Mouse (Mus musculus) cerebellum, adult 9-10 months (tissue): ENCODE measurements at regions not wholly inside any gene's neighbourhood (a gene's known extent, or its start where the extent isn't known, plus 50 kb on each side); places are given as distances from the start of the nearest gene placed in this dataset.

Experiments
- DNase-seq: peaks from one replicate; pipeline ENCODE4 v3.0.0; 2022

- no peak for DNase-seq
These were observed 104.7 kb downstream of the Nsun3 start for GRCm38 (mm10) chr16:62681880-62682279.

GRCm38 (mm10) chr16:62676815-62677214, 109.8 kb downstream of the Nsun3 start:
- DNase-seq: no peak

DNA sequence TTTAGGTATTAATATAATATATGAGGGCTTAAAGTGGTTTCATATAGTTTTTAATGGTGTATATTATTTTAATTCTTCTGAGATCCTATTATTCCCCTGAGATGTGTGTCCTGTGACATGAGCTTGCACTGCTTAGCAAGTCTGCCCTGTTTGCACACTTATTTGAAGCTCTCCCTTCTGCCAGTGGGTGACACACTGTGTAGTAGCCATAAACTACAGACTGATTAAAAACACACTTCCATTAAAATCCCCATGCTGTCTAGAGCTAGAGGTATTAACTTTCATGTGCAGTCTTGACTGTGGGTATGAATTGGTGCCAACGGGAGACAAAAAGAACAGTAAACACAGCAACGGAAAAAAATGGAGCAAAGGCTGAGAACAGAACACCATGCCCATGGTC, 129.2 kb downstream of the Nsun3 start:
- DNase-seq: no peak

DNA sequence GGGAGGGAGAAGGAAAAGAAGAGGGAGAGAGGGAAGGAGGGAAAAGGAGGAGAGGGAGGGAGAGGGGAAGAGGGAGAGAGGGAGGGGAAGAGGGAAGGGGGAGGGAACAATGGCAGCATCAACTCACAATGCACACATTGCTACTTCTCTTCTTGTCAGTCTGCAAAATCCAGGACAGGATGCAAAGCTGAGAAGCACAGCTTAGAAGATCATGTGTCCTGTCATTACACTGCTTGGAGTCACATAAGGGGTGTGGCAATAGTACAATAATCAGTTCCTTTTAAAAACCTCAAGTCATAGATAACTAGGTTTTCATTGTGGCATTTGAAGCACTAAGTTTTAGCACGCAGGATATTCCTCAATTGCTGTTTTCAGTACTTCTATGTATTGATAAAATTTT, 132.2 kb downstream of the Nsun3 start:
- no peak for DNase-seq

DNA sequence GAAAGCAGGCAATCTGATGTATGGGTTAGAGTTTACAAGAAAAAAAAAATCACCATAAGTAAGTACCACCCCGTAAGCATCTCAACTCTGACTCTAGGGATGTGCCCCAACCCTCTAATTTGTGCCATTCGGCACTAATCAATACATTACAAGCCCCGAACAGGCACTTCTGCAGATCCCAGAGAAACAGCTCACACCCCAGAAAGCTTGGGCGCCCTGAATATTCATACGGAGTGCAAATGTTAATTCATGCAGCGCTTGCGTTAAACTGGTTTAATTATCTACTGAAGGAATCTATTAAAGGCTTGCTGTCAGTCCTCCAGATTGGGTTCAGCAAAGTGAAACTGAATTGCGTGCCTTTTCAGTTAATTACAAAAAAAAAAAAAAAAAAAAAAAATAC, 132.8 kb downstream of the Nsun3 start:
- no peak for DNase-seq

DNA sequence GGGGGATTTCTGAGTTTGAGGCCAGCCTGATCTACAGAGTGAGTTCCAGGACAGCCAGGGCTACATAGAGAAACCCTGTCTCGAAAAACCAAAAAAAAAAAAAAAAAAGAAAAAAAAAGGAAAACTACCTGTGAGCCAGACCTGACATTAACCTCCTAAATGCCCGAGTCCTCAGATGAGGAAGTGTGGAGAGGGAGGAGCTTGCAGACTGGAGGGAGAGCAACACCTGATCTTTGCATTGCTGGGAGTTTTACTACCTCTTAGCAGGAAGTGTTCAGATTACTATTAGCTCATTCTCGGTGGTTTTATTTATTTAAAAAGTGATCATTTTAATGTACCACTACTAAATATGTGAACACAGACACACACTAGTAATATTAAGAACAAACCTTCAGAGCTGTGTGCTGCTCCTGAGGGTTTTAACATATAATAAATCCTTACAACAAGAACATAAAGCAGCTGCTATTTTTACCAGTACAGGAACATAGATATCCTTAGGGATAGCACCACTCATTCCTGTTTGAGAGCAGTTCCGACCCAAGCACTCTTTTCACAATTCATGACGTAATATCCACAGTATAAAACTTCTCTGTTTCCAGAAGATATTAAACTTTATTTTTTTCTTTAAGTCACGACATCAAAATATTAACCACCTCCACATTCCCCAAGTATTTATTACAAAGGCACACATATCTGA, 133.7 kb downstream of the Nsun3 start:
- no peak for DNase-seq

DNA sequence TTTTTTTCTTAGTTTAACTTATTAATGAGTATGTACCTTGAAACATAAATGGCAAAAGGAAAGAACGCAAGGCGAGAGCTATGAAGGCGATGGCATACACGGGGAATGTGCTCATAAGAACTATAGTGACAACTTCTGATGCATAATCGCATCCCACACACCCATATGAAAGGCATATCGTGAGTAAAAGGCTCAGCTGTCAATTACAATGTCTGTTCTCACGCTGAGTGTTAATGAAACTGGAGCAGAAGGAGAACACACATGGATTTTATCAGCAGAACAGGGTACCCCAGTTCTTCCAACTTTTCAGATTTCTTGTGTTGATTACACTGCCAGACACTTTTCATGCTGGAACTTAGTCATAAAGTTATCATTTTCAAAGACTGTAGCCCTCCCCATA, 135.8 kb downstream of the Nsun3 start:
- no peak for DNase-seq

DNA sequence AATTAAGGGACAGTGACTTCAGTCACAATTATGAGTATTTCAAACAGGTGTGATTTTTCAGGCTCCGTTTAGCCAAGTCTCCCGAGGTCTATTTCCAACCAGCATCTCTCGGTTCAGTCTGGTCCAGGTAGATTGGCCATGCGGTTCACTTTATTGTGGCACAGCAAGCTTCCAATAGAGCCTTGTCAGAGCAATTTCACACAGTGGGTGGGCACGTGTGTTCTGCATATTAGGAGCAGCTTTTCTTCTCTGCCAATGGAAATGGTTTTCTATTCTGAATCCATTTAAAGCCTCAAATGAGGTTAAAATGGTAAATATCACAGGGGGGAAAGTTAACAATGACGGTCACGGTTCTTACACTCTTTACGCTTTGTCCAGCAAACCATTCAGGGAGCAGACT, 138.3 kb downstream of the Nsun3 start:
- DNase-seq: no peak

GRCm38 (mm10) chr16:62646113-62646512, 140.5 kb downstream of the Nsun3 start:
- no peak for DNase-seq

- no peak for DNase-seq
These were observed 143.7 kb downstream of the Nsun3 start for GRCm38 (mm10) chr16:62642859-62643403.

- no peak for DNase-seq
These were observed 162.7 kb downstream of the Nsun3 start for GRCm38 (mm10) chr16:62623938-62624337.

- no peak for DNase-seq
These were observed 175.7 kb downstream of the Nsun3 start for GRCm38 (mm10) chr16:62610873-62611272.

DNA sequence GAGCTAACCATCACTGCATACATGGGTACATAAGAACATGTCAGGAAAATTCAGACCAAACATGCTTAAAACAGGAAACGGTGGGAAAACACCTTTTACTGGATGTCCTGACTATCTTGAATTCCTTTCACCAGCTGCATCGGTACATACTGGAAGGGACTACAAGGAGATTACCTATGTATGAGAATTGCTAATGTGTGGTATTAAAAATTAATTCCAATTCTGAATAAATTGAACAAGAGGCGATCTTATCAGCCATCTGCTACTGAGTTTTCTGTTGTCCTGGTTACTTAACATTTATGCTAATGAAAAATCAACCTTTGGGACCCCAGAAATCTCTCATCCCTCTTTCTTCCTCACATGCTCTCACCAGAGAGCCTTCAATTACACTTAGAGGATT, 178.0 kb downstream of the Nsun3 start:
- DNase-seq: no peak

DNA sequence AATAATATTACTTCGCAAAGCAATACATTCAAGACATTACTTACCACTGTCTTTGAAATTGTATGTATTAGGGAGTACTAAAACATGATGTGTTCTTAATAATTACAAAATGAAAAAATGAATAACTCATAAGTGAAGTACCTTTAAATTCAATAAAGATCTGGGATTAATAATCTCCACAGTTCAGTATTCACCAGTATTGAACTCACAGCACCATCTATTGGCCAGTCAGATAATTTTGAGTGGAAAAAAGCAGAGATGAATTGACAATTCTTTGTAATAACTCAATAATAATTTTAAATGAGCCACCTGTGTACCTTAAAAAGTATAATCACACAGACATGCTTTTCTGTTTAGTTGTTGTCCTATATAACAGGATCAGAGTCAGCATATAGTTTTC, 180.7 kb downstream of the Nsun3 start:
- no peak for DNase-seq

DNA sequence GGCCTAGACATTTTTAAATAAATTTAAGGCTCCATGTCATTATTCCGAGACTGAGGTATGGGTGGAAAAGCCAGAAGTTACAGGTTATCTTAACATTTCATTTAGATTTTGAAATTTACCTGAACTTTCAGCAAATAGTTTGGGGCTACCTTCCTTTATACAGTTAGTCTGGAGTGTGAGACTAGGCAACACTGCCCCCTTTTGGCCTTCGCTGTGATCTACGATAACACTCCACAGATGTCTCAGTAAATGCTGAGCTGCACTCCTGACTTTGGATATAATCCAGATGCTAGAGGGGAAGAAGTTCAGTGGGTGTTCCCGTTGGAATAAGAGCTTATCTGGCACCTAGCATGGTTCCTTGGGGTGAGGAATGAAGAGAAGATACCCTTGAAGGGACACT, 224.6 kb downstream of the Nsun3 start:
- peak; percentile 2 for DNase-seq

GRCm38 (mm10) chr16:62543156-62543555, 243.5 kb downstream of the Nsun3 start:
- DNase-seq: no peak

GRCm38 (mm10) chr16:62537730-62538479, 248.7 kb downstream of the Nsun3 start:
- no peak for DNase-seq

GRCm38 (mm10) chr16:62509321-62509720, 277.3 kb downstream of the Nsun3 start:
- DNase-seq: no peak

DNA sequence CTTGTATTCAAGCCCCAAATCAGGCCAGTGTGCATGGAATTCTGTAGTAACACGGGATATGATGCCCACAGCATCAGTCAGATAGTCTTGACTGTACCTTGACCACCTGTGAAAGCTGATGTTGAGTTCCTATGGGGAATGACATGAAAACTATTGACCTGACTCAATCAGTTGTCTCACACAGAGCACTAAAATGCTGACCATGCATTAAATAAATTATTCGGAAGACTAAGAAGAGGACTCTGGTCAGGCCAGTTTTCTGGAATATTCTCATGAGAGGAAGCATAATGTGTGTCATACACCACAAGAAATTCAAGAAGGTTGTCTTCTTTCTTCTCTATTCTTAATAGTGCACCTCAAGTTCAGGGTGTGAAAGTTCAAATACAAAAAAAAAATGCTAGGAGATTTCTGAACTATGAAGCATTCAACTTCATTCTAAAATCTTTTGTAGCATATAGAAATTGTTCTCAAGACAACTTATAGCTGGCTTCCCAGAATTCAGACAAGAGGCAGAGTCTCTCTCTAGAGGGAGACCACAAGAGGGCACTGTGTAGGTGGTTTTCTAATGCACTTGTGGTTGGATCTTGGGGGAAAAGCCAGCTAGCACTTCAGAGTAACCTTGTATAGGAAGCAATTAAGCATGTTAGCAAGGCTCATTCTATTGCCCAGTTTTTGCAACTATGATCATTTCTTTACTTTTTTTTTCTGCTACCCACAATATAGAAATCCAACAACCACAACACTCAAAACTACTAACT, 279.7 kb downstream of the Nsun3 start:
- peak; percentile 10 for DNase-seq

GRCm38 (mm10) chr16:62500870-62501269, 285.7 kb downstream of the Nsun3 start:
- no peak for DNase-seq

- DNase-seq: no peak
These were observed 286.3 kb downstream of the Nsun3 start for GRCm38 (mm10) chr16:62500334-62500733.

DNA sequence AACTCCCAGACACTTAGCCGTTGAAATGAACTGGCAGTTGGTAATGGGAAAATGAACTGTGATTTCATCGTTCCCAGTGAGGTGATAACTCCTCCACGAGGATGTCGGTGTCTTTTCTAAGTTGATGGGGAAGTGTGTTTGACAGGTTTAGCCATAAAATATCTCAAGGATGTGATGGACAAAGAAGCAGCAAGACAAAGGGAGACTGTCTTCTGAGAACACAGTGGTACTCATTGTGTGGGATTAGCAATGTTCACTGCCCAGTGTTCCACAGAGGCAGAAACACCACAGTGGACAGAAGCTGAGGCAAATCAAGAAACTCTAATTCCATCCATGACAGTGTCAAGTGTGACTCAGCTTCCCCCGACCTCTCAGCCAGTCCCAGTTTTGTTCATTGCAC, 287.9 kb downstream of the Nsun3 start:
- DNase-seq: no peak

DNA sequence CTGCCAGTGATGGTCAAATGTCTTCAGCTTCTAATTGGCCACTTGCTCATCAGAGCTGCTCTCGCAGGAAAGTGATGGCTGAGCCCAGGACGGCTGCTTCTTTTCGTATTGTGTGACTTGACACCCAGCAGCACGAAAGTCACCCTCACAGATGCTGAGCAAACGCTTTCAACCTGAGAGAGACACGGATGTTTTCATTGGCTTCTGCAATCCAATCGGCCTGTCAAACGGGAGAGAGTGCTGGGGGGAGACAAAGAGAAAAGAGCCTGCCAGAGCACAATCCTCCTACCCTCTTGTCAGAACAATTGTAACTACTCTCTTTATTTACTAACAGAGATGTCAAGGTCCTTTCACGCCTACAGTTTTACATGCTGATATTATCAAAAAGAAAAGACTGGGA, 289.9 kb downstream of the Nsun3 start:
- DNase-seq: no peak

GRCm38 (mm10) chr16:62470133-62470532, 316.5 kb downstream of the Nsun3 start:
- DNase-seq: no peak
